In genomic region chr1:136952609-136953311, GRCm38 (mm10) we compare ENCODE assay signal across 9 mouse cellular contexts. TPM values are rescaled to one million over a fixed set of nuclear protein-coding genes. Genes with fewer than 3 reads are reported as not detected.
A peak's percentile ranks its signal among the peaks of the same experiment; 100 is the strongest.
DNase-seq lines count a peak whose midpoint lies in the region; ATAC-seq and TF ChIP-seq lines count a peak whose summit lies in the region.
"Had no signal": no experiment of that assay in that cellular context is flagged by ENCODE, and none has a peak within 500 bp of the region (broad histone marks: within the 10 kb centered on the region; RNA-seq: fewer than 3 reads in every experiment).

No protein-coding gene starts in this region.

- H3K4me3 ChIP-seq in lung, embryonic 14.5 days (ENCODE audit: low read depth, low read length) = peak overlapping the region; percentile 37
- peak overlapping the region; percentile 53 for H3K4me3 ChIP-seq in hindbrain, embryonic 10.5 days
- H3K4me3 ChIP-seq in liver, embryonic 15.5 days (replicated peaks) = peak overlapping the region; percentile 21

- H3K9me3 ChIP-seq in lung, embryonic 14.5 days (ENCODE audit: low read depth, low read length) = no peaks in the 10 kb centered on the region
- H3K9me3 ChIP-seq in hindbrain, embryonic 10.5 days = 0 out of 2 replicates have a peak, but pooled peaks cover 4% of the 10 kb centered on the region
- H3K9me3 ChIP-seq in liver, embryonic 15.5 days (replicated peaks) = no peaks in the 10 kb centered on the region

- TF ChIP-seq CTCF in lung, embryonic 14.5 days (IDR thresholded peaks at IDR 0.05; ENCODE audit: low read depth) = no peak

- 0 out of 2 replicates have a peak, but pooled peaks cover 4% of the 10 kb centered on the region for H3K4me1 ChIP-seq in lung, embryonic 14.5 days (ENCODE audit: insufficient read depth)
- peaks cover 42% of the 10 kb centered on the region for H3K4me1 ChIP-seq in hindbrain, embryonic 10.5 days (replicated peaks)
- H3K4me1 ChIP-seq in liver, embryonic 15.5 days (replicated peaks) = no peaks in the 10 kb centered on the region

- 1% methylated on average over 39 of the region's 39 CpGs for WGBS in lung, embryonic 14.5 days
- under 1% methylated on average over 39 of the region's 39 CpGs for WGBS in hindbrain, embryonic 10.5 days
- WGBS in liver, embryonic 15.5 days (ENCODE audit: insufficient replicate concordance) = under 1% methylated on average over 39 of the region's 39 CpGs

- DNase-seq in lung, embryonic 14.5 days = peak; percentile 49
- no peak for DNase-seq in lung, postnatal 36 days
- peak; percentile 74 for DNase-seq in embryo, embryonic 11 days
- peak; percentile 74 for DNase-seq in hindbrain, embryonic 10.5 days (ENCODE audit: low spot score)
- no peak for DNase-seq in right cerebral cortex, postnatal 4 days
- DNase-seq in spleen, postnatal 10 days (ENCODE audit: low spot score in 2 of 2) = no peak
- DNase-seq in right cerebral cortex, postnatal 14 days = no peak

- peaks cover 85% of the 10 kb centered on the region for H3K27me3 ChIP-seq in lung, embryonic 14.5 days (ENCODE audit: insufficient read depth, low read length)
- peaks cover 100% of the 10 kb centered on the region for H3K27me3 ChIP-seq in hindbrain, embryonic 10.5 days (ENCODE audit: insufficient read depth, poor library complexity, severe bottlenecking)
- peaks cover 82% of the 10 kb centered on the region for H3K27me3 ChIP-seq in liver, embryonic 15.5 days

- peak overlapping the region; percentile 25; the same call in 1 of the 2 replicates for H3K9ac ChIP-seq in lung, embryonic 14.5 days
- H3K9ac ChIP-seq in liver, embryonic 15.5 days = no peak overlapping the region

- H3K4me2 ChIP-seq in lung, embryonic 14.5 days = peak overlapping the region; percentile 74
- peak overlapping the region; percentile 50 for H3K4me2 ChIP-seq in liver, embryonic 15.5 days

- no peak overlapping the region for H3K27ac ChIP-seq in lung, embryonic 14.5 days (ENCODE audit: low read depth)
- no peak overlapping the region for H3K27ac ChIP-seq in hindbrain, embryonic 10.5 days
- no peak overlapping the region for H3K27ac ChIP-seq in liver, embryonic 15.5 days (replicated peaks)
- H3K27ac ChIP-seq: macrophage had no signal

- H3K36me3 ChIP-seq in lung, embryonic 14.5 days (ENCODE audit: insufficient read depth) = no peaks in the 10 kb centered on the region
- no peaks in the 10 kb centered on the region for H3K36me3 ChIP-seq in hindbrain, embryonic 10.5 days
- no peaks in the 10 kb centered on the region for H3K36me3 ChIP-seq in liver, embryonic 15.5 days (replicated peaks)

- ATAC-seq in lung, embryonic 14.5 days (ENCODE audit: insufficient read depth) = 0 out of 2 replicates have a peak, but pooled peaks have one; percentile 21
- ATAC-seq in liver, embryonic 15.5 days (ENCODE audit: insufficient read depth) = no peak

RNA-seq across cellular contexts. Expression of gene Nr5a2, which starts 7.5 kb away (rescaled TPM):
- polyA plus RNA-seq in lung, embryonic 14.5 days (2014; fragmentation: Nextera tagmentation; extraction: Ambion mirVana) = 3.6 and 4.1 TPM in 2 replicates
- polyA plus RNA-seq in hindbrain, embryonic 10.5 days (2016; fragmentation: Nextera tagmentation; extraction: Ambion mirVana) = 0.29 and 0.33 TPM in 2 replicates
- polyA plus RNA-seq in liver, embryonic 15.5 days (2015; fragmentation: Nextera tagmentation; extraction: Ambion mirVana) = 2.2 and 2.4 TPM in 2 replicates
- polyA plus RNA-seq: macrophage had no signal

Comparison
In these comparisons a context has a peak if more than half of its experiments do, and no peak if none do; other contexts are left out.
1. DNase-seq: peak in lung, embryonic 14.5 days (single experiment), embryo, embryonic 11 days (single experiment) and hindbrain, embryonic 10.5 days (single experiment); none in lung, postnatal 36 days (single experiment), right cerebral cortex, postnatal 4 days (single experiment), spleen, postnatal 10 days (0 of 2) and right cerebral cortex, postnatal 14 days (single experiment).
2. Peak in every context shown above with its lines, with median percentiles within 50 percentile points of each other: H3K4me3 ChIP-seq.